Mouse (Mus musculus): Measurements from ENCODE around the gene Pgpep1. TPM values are rescaled to one million over a fixed set of nuclear protein-coding genes. Genes with fewer than 3 reads are reported as not detected.

The Pgpep1 gene
- total RNA-seq, 1 experiment from 2014 or later = 86.5 TPM

DNA sequence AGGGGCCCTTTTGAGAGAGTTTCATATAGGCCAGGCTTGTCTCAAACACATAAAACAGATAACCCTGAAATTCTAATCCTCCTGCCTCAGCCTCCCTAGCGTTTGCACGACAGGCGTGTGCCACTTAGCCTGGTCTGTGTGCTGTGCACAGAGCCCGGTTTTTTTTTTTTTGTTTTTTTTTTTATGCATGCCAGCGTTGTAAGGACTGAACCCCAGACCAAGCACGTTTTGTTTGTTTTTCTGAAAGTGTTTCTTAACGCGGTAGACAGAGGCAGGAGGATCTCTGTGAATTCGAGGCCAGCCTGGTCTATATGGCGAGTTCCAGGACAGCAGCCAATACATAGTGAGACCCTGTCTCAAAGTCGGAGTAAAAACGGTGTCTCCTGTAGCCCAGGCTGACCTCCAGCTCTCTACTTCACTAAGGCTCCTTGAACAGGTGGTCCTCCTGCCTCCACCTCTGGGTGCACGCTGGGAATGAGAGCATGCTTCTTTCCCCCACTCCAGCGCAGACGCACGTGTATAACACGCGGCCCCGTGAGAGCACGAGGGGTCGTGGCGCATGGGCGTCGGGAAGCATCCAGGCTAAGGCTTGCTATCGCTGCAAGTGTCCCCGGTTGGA lies 51.3 kb downstream of the Pgpep1 start, which contains the start of gene Ssbp4:
TSS of gene Ssbp4 (minus strand) at position 124 of the 619 bp plus-strand sequence.
- DNase-seq = no peak

DNA sequence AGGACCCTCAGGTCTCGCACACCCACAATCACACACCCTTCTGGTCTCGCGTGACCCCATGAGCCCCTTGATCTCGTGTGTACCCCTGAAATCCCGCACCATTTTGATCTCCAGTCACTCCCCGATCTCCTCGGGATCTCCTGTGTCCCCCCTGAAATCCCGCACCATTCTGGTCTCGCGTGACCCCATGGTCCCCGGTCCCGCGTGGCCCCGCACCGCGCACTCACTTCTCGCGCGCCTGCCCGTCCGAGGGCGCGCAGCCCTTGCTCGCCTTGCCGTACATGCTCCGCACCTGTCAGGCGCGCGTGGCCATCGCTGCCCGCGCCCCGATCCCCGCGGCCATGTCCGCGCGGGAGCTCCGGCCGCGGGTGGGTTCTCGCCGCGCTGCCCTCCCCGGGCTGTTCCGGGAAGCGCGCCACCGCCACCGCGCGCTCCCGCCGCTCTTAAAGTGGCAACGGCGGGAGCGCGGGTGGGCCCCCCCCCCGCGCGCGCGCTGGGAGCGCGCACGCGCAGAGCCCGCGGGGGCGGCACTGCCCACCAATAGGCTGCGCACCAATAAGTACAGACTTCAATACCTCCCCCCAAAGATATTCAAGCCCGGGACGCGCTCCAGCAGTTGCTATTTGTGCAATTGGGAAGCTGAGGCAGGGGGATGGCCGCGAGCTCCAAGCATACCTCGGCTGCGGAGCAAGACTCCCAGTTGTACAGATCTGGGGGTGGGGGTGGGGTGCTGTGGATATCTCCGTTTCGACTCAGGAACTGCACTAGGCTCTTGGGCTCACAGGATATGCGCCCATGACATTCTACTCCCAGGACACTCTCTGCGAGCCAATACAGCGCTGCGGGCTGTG lies 52.1 kb downstream of the Pgpep1 start:
- peak; percentile 73 for DNase-seq

DNA sequence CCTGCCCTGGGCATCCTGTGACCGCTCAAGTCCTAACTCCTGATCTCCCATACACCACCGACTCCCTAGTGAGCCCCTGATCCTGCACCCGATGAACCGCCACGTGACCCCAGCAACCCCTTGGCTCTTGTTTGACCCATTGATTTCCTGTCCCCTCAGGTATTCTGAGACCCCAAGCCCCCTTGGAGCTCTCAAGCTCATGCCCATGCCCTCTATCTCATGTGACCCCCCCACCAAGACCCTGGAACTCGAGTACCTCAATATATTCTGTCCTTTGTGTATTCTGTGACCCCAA lies 52.6 kb downstream of the Pgpep1 start:
- DNase-seq = peak; percentile 25

DNA sequence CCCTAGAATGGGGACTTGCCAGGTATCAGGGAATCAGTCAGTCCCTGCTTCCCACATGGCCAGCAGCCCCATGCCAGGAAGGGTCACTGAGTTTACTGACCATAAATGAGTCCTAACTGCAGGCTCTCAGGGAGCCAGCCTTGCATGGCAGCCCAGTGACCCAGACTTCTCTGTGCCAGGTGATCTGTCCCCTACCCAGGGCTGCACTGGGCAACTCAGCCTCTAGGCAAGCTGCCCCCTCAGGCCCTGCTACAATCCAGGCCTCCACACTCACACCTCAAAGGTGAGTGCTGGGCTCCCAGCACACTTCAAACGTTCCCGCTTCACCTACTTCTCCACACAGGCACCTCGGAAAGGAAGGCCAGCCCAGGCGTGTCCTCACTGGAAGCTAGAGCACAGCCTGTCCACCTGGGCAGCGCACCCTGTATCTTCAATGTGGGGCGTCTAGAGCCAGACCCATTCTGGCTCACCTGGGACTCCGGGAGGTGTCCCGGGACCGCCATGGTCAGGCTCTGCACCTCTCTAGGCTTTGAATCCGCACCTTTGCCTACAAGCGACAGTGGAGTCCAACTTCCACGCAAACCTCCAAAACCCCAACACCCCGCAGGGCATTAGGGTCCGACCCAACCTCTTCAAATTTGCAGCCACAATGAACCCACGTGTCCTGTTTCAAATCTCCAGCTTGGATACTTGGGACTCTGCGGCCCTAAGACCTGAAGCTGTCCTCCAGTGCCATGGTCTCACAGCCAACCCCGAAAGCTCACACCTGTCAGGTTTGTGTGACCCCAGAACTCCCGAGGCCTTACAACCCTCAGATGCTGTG lies 53.2 kb downstream of the Pgpep1 start:
- DNase-seq = peak; percentile 13

DNA sequence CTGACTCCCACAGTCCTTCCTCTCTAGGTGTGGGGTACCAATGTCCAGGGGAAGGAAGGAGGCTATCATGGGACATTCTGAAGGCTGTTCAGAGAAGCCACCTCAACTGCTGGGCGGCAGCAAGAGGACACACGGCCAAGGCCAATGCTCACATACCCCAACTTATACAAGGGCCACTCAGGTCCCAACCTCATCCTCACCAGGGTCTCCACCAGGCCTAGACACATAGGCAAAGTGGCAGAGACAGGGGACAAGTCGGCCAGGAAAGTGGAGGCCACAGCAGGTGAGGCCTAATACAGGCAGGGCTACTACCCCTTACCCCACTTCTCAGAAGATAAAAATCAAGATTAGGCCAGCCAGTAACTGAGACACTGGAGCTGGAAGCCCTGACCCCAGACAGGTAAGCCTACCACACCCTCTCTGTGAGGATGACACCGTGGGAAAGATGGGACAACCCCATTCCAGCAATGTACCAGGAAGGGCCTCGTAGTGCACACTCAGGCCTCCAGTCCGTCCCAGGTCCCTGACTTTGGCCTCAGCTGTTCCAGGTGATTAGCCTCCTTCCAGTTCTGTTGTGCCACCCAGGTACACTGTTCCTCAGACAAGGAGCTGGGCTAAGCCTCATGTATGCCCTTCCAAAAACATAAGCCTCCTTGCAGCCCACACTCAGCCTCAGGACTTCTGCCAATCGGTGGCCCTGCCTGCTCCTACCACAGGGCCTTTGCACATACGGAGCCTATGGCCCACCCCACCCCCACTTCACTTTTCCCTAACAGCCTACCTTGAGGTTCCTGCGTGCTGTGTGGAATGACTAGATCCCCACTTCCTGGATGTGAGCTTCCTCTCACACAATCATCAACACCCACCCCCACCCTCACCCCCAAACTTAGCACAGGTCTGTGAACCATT lies 54.1 kb downstream of the Pgpep1 start:
- peak; percentile 5 for DNase-seq

DNA sequence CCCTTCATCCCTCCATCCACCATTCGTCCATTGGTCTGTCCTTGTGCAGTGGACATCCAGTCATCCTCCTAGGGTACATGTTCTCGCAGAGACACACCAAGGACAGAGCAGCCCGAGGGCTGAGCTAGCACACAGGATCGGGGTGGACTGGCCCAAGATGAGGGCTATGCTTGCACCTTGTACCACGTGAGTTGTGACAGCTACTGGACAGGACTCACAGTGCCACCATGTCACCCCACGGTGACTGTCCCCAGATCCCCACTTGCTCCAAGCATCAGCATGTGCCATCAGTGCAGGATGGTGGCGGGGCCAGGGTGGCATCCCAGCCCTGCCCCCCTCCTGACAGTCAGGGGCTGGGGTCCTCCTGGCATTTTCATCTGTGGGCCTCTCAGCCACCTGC lies 55.6 kb downstream of the Pgpep1 start:
- peak; percentile 6 for DNase-seq

DNA sequence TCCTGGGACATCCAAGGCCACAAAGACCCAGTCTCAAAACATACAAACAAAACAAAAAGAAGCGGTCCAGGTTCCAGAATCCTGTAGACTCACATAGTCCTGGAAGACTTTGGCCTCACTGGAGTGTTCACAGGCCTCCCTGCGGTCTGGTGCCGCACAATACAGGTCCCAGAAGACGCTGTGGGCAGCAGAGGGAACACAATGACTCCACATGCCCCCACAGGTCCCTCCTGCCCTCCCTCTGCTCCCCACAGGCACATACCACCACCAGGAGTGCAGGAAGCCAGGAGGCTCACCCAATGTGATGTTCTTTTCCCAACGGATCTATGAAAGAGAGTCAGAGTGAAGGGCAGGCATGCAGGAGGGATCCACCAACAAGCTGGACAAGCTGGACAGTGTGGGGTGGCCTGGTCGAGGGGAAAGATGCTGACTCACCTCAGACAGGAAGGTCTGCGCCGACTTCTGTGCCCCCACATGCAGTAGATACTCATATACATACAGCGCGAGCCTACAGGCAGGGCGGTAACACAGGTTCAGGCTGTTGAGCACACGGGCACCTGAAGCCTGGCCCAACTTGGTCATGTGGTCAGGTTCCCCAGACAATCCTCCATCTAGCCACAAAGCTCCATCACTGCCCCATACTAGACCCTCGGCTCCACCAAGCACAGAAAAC lies 57.9 kb downstream of the Pgpep1 start:
- DNase-seq = peak; percentile 5

DNA sequence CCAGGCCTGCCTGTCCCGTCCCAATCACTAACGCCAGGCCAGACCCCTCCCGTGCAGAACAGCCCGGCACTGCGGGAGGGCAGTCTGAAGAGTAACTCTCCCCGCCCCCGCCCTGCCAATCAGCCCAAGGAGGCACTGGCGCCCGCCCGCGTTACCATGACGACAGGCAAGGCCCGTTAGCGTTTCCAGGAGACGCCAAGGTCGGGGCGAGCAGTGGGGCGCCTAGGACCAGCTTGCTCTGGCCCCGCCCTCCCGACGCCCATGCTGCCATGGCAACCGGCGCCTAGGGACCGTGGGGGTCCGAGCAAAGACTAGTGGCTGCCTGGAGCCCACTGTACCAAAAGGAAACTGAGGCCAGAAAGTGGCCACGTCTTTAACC lies 58.9 kb downstream of the Pgpep1 start:
- DNase-seq = peak; percentile 96

DNA sequence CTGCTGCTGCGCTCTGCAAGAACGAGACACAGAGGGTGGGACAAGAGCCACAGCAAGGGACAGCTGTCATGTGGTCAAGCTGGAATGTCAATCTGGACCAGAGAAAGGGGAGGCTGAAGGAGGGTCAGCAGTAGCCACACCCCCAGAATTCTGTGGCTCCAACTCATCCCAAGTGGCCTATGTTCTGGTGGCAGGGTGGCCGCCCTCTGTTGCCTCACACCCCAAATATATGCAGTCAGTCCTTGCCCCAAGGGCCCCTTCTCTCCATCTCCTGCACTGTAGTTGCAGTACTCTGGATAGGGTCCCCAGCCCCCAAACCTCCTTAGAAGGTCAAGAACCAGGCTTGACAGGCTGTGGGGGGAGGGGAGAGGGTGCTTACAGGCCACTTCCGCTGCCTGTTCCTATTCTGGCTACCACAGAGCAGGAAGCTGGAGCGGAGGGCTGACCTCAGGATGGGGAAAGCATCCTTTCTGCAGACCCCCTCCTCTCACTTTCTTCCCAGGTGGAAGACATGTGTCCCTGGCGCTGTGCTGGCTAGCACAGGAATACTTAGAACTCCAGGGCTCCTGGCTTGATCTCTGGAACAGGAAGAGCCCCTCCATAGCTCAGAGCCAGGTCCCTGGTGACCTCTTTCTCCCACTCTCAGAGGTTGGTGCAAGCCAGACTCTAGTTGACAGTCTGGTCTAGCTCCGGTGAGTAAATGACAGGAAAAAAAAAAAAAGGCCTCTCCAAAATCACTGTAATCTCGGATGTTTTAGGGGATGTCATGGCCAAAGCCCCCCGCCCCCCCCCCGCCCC lies 59.5 kb downstream of the Pgpep1 start:
- DNase-seq = peak; percentile 68

DNA sequence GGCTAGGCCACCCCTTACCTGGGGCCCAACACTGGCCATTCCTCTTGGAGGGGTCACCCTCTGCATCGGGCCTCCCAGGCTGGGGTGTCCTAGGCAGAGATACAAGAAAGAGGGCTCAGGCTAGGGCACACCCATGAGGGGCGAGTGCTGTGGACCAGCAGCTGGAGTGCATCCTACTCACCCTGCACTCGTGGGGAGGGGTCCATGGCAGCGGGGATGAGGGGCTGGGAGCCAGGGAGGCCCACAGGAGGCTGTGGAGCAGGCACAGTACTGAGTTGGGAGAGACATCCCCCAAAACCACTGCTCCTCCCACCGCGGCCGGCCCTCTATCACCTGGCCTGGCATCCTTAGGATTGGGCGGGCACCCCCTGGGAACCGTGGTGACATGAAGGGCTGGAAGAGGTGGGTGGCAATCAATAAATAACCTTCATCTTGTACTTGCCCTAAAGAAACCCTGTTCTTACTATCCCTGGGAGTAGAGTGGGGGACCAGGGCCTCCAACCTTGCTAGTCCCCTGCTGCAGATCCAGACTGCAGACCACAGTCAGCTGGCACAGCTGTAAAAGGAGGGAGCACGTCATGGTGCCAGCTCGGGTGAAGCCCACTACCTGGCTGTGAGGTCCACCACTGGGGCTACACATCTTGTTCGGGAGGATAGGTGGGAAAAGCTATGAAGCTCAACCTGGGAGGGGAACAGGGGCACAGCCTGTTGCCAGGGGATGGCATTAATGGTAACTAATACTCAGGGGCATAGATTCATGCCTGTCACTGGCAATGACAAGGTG lies 60.5 kb downstream of the Pgpep1 start:
- no peak for DNase-seq

DNA sequence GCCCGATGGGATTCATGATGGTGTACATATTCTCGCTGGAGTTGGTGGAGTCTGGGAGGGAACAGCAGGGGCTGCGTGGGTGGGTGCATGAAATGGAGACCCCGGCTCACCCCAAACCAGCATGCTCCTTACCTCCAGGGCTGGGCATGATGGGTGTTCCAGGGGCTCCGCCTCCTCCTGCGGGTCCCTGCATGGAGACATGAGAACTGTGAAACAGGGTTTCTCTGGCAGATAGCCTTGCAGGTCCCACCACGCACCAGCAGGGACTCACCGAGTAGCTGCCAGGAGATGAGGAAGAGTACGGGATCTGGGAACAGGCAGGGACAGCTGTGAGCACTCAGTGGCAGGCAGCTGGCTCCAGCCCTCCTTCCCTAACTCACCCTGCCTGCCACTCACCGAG lies 61.5 kb downstream of the Pgpep1 start:
- no peak for DNase-seq

DNA sequence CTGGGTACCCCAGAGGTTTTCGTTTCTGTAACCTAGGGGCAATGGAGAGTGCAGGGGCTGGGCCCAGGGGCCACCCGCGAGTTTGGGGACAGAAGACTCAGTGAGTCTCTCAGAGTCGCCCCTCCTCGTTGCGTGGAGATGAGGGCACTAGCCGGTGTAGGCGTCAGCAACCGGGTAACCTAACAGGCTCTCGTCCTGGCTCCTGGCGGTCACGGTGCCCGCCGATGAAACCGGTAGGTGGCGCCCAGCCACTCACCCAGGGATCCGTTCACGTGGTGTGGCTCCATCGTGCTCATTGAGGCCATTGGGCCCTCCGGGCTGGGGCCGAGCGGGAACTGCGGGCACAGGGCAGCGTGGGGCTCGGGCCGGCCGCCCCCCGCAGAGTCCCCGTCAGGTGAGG lies 61.9 kb downstream of the Pgpep1 start:
- peak; percentile 92 for DNase-seq

DNA sequence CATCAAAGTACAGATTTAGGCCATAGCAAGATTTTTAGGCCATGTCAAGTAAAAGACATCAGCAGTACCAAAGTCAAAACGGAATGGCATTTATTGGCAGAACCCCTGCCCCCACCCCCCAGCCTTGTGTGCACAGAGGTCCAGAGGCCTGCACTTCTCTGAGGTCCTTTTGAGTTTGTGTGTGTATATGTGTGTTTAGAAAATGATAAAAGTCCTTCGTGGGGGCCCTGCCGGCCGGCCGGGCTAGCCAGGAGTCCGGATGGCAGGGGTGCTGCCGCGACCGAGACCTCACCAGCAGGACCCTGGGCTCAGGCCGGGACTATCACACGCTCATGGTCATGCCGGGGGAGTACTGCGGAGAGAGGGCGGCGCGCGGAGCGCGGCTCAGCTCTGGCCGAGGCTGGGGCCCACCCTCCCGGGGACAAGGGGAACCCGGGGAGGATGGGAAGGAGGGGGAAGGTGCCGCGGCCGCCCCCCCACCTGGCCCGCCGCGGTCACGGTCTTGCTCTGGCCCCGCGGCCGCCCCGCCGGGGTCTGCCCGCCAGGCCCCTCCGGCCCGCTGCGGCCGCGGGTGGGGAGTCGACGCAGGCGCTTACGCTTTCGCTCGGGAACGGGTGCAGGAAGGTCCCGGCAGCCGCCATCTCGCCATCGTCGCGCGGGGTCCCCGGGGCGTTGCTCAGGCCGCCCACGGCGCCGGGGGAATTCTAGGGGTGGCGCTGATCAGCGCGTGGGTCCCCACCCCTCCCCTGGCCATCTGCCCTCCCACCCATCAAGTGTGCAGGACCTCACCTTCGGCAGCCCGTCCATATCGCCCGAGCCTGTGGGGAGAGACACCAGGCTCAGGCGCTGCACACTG lies 62.5 kb downstream of the Pgpep1 start:
- no peak for DNase-seq

DNA sequence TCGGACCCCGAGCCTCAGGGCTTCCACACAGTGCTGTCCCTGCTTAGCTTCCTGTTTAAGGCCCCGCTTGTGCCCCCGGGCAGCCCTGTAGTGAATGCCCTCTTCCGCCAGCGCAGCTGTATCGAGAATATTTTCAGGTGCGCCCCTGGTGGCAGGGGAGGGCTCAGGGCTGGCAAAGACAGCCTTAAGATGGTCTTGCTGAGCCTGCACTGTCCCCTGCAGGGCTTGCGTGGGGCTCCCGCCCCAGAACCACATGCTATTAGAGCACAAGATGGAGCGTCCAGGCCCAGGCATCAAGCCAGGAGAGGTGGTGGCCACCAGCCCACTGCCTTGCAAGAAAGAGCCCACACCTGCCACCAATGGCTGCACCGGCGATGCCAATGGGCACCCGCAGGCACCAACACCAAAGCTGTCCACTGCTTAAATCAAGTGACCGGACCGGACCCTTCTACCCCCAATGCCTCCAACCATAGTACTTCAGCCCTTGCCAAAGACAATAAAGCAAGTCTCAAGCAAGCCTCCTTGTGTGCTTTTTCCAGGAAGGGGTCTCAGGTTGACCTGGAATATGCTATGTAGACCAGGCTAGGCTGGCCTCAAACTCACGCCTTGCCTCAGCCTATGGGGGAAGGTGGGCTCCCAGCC lies 63.3 kb downstream of the Pgpep1 start:
- DNase-seq = no peak
